Mouse (Mus musculus) urinary bladder, postnatal 14 days (tissue): ENCODE measurements around the gene Tpst2.

Experiments
- DNase-seq: peaks from one replicate; pipeline ENCODE4 v3.0.0; 2021; ENCODE audit warnings: low spot score

The Tpst2 gene

DNA sequence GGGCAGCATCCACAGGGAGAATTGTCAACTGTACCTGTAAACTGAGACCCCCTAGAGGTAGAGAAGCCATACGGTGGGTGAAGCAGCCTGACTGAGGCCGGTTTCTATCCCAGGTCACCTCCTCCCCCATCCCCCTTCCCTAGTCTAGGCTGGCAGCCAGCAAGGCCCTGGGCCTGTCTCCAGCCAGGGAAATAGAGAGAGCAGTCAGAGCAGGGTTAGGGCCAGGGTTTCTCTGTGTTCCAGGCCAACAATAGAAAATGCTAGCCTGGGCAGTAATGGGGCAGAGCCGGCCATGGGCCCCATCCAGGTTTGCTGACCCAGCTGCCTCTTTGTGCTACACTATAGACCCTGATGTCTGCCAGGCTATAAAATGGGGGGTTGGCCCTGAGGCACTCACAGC is 21.1 kb upstream of the Tpst2 start, which contains the start of gene Crybb1:
Gene Crybb1 (plus strand): TSS at position 390 of the 400 bp plus-strand sequence.
- DNase-seq: peak; percentile 52

DNA sequence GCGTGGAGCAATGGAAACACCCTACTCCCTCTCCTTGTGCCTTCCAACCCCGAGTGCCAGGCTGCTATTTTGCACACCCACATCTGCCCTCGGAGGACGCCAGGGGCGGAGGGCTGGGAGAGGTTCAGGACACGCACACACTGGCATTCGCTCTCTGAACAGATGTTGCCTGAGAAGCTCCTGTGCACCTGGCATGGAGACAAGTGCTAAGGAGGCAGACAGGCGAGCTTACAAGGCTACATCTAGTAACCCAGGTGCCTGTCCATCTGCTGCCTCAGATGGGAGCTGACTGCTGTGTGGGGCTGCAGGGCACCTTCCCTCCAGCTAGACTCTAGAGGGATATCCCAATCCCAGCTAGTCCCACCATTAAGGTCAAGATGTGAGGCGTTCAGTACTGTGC is 20.0 kb upstream of the Tpst2 start:
- no peak for DNase-seq

DNA sequence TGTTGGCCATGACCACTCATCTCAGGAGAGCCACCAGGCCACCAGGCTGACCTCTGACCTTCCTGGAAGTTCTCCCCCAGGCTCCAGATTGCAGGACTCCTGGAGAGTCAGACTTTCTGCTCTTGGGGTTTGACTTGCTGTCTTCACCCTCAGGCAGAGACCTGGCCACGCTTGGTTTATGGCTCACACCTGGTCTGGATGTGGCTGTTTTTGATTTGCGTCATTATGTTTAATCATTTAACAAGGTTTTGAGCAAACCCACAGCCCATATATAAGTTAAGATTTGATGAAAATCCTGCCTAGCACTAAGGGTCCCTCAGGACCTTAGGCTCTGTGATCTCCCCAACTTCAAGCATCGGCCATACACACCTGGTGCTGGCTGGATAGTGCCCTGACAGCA is 18.6 kb upstream of the Tpst2 start:
- DNase-seq: no peak

DNA sequence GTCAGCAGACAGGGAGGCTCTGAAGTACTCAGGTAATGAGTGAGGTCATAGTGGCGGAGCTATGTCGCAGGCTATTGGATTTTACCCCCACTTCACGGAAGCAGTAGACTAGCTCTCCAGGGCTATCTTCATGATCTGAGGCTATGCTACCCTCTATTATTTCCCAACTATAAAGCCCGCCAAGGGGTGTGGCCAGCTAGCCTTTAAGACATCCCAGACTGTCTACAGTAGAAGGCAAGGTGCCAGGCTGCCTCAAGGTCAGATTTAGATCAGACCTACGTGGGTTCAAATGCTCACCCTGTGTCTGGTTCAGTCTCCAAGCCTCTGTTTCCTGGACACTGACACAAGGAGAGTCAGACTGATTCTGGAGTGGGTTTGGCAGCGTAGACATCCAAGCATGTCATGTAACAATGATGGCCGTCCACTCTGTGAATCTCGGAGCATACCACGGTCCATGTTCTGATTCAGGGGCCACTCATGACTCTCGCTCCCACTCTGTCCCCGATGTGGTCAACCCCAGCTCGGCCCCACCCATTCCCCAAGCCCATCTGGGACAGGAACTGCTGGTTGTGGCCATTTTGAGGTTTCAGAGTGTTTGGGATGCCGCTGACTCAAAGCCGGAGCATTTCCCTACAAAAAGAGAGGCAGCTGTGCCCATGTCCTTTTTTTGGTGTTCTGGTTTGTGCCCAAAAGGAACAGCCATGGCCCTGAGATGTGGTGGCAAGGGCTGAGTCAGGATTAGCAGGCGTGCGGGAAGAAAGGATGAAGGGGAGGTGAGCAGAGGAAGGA is 16.4 kb upstream of the Tpst2 start:
- no peak for DNase-seq

GRCm38 (mm10) chr5:112260818-112261217 is 15.7 kb upstream of the Tpst2 start:
- DNase-seq: no peak

GRCm38 (mm10) chr5:112264099-112264498 is 12.4 kb upstream of the Tpst2 start:
- DNase-seq: no peak

GRCm38 (mm10) chr5:112265110-112265509 is 11.4 kb upstream of the Tpst2 start:
- no peak for DNase-seq

- no peak for DNase-seq
Measured at GRCm38 (mm10) chr5:112265515-112265914, 11.0 kb upstream of the Tpst2 start.

DNA sequence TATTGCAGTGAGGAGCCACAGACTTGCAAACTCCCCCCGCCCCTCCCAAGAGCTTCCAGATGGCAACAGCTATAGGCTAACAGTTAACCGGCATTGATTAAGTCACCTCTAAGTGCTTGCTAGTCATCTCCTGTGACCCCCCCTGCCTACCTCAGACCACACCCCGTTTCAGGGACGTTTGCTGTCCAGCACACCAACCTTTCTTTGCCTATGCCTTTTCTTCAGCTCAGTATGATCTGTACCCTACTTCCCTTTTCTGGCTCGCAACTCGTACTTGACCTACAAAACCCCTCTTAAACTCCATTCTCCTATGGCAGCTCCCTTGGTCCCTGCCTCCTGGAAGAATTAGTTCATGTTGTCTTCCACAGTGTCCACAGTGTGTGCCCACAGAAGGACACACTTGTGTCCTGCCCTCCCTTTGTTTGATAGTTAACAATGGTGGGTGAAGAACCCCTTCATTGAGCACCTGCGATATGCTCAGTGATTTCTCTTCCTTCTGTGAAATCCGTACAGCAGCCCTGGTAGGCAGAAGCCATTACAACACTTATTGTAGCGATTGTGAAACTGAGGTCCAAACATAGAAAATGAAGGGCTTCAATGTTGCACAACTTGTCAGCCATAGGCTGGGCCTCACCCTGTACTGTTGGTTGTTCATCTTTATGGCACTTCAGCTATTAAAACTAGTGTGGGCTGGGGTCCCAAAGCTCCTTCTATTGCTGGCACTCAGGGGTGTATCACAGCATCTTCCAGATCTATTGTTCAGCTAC is 10.3 kb upstream of the Tpst2 start:
- no peak for DNase-seq

- no peak for DNase-seq
Measured at GRCm38 (mm10) chr5:112270764-112271541, 5.5 kb upstream of the Tpst2 start.

GRCm38 (mm10) chr5:112272934-112273333 is 3.6 kb upstream of the Tpst2 start:
- DNase-seq: no peak

GRCm38 (mm10) chr5:112273746-112274463 is 2.6 kb upstream of the Tpst2 start:
- DNase-seq: no peak

GRCm38 (mm10) chr5:112275021-112275804 is 1.3 kb upstream of the Tpst2 start:
- DNase-seq: no peak

- DNase-seq: no peak
Measured at GRCm38 (mm10) chr5:112276907-112277348, 437 bp downstream of the Tpst2 start.

DNA sequence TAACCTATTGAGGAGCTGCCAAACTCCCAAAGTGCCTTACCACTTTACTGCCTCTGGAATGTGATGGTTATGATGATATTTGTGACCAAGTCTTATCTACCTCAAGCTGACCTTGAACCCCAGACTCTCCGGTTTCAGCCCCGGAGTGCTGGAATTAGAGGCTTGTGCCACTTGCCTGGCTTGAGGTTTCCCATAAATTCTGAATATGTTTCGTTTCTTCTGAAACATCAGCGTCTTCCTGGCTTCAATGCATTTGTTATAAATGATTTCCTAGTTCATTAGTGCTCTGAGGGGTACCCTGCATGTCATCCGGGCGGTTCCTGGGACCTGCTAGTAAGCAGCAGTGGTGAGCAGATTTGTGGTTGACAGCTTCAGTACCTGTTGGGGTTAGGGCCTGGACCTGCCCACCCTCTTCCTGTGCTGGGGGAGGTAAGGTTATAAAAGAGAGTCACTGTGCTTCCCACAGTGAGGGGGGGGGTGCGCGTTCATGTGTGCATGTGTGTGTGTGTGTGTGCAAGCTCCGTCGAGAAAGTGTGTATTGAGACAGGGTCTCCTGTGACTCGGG is 1.5 kb downstream of the Tpst2 start:
- DNase-seq: no peak

DNA sequence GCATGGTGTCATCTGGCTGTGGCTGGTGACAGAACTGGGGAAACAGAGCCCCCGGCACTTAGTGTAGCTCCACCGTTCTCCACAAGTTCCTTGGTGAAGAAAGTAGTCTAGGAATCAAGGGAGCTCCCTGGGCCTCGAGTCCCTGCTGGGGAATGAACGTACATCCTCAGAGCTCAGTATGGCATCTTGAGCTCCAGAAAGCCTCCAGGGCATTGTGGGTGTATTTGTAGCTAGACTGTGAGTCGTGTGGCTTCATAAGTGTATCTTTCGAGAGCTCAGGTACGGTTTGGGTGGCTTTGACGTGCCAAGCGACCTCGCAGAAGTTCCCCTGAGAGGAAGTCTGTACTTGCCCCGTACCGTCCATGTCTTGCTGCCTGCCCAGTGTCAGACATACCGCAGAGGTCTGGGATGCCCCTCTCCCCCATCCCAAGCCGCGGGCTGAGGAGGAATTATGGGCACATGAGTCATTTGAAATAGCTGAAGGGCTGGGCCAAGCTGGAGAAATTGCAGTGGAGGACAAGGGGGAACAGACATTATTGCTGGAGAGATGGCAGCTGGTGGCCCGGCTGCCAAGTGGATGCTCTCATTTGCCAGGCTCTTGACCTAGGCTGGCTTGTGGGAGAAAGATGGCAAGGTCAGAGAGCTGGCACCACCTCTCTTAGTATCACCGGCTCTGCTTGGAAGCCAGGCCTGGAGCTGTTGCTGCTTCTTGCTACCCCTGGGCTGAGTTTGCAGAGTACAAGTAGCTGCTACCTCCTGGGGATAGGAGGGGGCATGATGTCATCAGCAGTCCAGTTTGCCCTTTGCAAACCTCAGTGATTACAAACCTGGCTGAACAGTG is 2.9 kb downstream of the Tpst2 start:
- DNase-seq: no peak

DNA sequence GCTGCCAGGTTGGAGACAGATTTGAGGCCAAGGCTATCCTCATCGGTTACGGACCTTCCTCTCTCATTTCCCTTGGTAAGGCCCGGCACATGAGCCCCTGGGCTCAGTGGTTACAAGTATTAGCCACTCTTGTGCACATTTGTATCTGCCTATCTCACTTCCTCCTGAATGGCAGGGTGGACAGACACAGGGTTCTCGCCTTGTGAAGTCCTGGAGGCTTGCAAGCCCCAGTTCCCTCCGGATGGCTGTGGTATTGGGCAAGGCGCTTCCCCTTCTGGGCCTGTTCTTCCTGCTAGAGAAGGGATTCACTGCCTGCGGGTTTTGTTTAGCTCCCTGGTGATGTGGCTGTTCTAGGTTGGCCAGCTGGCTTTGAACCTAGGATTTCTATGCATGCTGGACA is 3.7 kb downstream of the Tpst2 start:
- DNase-seq: no peak

DNA sequence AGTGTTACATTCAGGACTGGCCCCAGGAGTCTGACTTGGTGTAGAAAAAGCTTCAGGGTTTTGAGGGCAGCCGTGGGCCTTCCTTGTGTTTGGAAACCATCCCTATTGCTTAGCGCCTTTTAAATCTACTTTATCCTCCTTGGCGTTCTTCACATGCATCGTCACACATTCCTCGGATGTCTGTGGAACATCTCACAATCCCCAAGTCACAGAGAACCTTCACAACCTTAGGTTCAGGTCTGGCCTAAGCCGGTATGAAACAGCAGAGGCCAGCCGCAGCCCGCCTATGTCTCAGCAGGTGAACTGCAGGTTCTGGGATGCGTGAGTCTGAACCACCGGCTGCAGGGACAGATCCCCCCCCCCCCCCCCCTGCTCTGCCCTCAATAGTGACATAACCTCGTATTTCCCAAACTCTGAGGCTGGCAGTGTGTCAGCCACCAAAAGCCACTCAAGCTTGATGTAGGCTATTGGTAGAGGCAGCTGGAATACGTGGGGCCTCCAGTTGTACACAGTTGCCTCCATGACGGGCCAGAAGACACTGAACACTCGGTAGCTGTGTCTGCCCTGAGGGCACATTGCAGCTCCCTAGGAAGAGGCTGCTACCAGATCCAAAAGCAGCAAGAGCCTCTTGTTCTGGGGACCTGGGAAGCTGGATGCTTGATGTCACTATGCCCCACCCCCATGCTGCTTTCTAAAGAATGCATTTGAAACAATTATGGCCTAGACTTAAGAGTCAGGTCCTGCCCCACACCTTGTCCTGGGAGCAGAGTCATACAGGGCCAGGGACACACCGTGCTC is 4.6 kb downstream of the Tpst2 start:
- DNase-seq: no peak

DNA sequence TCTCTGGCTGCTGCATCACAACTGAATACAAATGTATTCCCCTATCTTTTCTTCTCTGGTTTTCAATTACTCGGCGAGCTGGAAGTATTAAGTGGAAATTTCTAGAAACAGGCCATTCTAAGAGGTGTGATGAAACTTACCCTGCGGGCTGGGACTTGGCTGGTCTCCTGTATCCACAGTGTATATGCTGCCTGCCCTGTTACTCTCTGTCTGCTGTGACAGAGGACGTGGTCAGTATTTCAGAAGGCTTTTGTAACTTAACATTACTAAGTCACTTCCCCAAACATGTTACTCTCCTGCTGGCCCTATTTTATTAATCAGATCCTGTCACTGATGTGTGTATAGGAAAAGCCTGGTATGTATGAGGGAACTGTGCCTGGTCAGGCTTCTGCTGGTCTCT is 5.2 kb downstream of the Tpst2 start:
- no peak for DNase-seq
